Mouse (Mus musculus) c-Kit-positive CD71-positive TER-119-positive erythroid progenitor cells, embryonic 14.5 days (primary cell): ENCODE data around the gene Phldb2.

Experiments used
- DNase-seq: peaks from one replicate; pipeline ENCODE4 v3.0.0-alpha.2; 2013; ENCODE audit warnings: low spot score

Phldb2 gene

DNA sequence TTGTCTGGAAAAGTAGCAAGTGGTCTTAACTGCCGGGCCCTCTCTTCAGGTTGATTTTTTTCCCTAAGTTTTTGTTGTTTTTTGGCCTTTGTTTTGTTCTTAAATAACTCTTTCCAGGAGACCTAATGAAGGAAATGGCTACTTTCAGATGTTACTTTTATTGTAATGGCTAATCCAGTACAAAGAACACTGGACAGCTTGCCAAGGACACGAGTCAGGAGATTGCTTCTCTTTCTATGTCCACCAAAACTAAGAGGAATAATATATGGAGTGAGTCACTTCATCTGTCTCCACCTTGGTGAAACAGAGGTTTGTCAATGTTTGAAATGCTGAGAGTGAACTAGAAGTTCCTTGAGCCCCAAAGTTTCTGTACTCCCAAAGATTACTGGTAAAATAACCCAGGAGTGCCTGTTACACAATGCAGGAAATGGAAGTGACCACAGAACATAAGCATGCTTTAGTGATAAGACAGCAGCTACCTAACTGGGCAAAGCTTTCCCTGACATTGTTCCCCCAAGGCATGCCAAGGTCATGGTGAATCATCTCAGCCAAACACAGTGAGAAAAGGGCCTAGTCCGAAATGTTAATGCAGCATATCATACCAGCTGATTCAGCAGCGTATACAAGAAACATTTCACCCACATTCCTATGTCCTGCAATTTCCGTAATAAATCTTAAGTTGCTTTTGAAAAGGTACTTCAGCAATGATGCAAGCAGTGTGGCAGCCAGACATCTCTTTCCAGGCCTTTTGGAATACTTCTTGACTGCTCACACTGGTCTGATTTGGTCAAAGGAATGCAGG lies 115.7 kb downstream of the Phldb2 start:
- no peak for DNase-seq

DNA sequence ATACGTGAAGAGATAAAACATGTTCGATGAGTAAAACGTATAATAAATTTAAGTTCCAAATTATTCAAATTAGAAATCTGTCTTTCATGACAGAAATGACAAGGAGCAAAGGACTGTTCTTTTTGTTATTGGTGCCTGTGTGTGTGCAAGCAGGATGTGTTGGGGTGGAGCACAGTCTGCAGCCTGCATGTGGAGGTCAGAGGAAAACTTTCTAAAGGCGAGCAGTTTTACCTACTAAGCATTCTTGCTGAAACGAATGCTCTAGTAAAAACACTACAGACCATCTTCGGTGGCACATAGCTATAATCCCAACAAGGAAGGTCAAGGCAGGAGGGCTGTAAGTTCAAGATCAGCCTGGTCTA lies 120.7 kb downstream of the Phldb2 start:
- no peak for DNase-seq

DNA sequence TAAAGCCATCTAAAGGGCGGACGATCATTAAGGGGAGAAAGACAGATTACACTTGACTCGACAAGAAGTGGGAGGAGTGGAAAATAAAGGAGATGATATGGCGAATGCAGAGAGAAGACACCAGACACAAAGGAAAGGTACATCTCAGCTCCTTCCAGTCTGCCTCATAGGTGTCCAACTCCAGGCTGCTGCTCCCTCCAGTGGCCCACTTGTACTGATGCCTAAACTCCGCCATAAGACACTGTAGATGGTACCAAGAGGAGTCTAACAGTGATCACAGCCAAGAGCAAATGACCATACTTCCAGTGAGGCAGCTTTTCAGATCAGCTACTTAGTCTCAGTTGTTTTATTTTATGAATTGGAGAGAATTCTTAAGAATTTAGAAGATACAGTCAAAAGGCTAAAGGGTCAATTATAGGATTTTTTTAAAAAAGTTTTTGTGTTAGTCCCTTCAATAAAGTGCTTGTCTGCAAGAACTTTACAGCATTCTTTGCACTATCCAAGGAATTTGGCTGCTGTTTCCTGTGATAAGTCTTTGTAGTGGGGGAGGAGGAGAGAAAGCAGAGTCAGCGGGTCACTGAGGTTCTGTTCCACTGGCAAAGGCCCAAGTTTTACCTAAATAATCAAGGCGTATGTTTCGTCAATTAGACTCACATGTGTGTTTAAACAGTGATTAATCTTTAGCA lies 121.2 kb downstream of the Phldb2 start:
- DNase-seq, result no peak

DNA sequence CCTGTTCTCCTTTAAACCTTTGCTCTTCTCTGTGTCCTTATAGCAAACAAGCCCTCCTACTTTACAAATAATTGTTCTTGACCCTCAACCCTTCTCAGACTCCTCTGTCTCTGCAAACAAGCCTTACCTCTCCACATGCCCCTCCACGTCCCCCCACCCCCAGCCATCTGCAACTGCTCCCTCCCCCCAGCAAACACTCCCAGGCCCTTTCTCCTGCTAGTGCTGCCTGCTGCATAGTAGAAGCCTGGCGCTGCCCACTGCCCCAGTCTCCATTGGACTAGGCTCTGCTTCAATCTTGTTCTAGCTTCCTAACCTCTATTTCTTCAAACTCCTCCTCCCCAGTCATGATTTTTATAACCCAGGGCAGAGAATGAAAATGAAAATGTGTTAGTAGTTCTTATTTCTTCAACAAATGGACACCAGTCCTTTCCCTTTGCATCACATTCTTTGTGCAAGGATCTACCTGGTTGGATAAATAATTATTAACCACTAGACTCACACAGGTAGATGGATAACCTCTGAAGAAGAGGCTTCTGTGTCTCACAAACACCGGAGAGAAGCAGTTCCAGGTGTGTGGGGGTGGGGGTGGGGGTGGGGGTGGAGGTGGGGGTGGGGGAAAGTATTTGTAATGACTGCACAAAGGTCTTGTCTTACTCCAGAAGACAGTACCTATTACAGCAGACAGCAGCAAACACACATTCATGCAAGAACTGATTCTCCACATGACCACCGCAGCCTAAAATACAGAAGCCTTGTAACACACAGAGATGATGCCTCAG lies 122.1 kb downstream of the Phldb2 start:
- no peak for DNase-seq

DNA sequence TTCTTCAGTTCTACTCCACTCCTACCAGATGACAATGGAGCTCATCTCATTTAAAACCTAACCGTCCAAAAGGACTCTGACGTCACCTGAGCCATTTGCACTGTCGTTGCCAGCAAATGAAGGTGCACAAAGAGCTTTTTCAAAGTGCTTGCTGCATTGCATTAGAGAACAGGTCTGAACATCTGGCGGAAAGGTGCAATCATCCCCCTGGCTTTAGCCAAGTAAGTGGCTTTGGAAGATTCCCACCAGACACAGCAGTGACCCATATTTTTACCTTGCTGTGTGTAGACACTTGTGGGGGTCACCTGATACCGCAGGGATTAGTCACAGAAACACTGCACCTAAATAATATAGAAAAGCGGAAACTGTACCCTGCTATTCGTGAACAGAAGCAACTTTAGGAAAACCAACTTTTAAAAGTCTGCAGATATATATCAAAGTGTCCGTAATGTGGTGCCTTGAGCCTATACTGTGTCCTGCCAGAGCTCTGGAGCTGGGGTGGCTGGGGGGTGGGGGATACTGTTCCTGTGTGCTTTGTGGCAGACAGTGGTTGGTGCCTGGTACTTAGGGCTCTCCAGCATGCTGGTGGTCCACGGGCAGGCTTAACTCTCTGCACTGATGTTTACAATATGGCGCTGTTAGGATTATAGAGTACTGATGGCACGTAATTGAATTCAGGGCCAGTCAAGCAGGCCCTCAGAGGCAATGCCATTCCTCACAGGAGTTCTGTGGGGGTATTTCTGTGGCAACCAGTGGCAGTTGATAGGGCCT lies 123.1 kb downstream of the Phldb2 start:
- DNase-seq, result no peak

GRCm38 (mm10) chr16:45825309-45825708 lies 128.1 kb downstream of the Phldb2 start:
- no peak for DNase-seq

- no peak for DNase-seq
Measured at GRCm38 (mm10) chr16:45824025-45824424, 129.4 kb downstream of the Phldb2 start.

DNA sequence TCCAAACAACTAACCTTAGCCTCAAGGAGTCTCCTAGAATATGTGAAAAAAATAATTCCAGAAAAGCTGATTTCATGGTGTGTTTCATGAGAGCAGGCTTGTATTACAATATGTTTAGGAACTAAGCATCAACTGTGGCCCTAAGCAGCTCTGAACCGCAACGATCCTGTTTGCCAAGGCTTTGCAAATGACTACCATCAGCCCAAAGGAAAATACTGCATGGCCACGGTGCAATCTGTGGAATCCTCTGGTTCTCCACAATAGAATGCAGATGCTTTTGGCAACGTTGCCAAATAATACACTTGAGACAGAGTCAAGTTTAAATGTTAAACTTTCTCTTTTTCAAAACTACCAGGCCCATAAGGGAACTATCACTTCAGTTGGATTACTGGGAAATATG lies 133.5 kb downstream of the Phldb2 start:
- no peak for DNase-seq

DNA sequence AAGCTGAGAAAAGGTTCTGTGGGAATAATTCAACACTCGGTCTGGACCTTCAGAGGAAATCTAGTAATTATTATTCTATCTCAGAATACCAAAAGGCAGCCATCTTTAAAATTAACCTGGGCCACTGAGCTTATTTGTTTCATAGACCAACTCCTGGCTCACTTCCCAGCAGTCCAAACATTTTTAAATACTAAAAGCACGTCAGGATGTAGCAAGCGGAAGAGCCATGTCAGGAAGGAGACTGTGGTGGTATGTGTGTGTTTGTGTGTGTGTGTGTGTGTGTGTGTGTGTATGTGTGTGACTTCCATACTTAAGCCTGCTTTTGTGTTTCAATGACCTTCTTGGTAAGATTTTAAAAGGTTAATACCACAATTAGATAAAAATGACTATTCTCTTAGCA lies 135.6 kb downstream of the Phldb2 start:
- DNase-seq, result no peak

DNA sequence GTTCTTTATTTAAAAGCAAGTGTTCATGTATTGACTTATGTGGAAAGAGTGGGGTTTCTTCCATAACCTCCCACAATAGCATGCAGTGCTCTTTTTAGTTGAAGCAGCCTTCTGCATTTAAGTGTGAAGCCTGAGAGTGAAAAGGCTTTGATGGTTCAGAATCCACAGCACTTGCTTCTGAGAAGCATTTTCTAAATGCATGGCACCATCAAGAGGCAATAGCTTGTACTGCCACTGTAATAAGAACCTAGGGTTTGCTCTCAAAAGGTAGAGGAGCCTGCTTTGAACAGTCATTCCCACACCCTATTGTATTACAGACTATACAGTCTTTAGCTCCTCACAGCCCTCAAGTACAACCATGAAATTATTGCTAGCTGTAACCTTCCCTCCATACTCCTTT lies 136.7 kb downstream of the Phldb2 start:
- DNase-seq, result no peak

GRCm38 (mm10) chr16:45814611-45815010 lies 138.8 kb downstream of the Phldb2 start:
- no peak for DNase-seq

- DNase-seq, result no peak
Measured at GRCm38 (mm10) chr16:45811788-45812187, 141.6 kb downstream of the Phldb2 start.

DNA sequence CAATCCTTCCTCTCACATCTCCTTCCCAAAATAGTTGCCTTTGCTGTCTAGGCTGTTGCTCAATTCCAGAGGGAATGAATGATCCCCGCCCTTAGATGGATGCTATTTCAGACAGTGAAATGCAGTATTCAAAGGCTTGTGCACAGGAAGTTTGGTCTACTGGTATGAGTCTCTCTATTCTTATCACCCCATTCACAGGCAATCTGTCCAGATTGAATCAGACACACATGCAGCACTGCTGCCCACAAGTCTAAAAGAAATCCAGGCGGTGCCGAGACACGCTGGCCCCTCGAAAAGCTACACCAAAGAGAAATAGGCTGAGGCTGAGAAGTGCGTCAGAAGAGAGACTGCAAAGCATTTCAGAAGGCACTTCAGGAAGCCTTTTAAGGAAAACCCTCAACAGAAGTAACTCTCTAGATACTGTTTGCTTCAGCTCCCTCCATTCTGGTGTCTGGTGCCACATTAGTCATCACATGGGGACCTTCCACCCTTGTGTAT lies 142.5 kb downstream of the Phldb2 start:
- DNase-seq, result no peak

DNA sequence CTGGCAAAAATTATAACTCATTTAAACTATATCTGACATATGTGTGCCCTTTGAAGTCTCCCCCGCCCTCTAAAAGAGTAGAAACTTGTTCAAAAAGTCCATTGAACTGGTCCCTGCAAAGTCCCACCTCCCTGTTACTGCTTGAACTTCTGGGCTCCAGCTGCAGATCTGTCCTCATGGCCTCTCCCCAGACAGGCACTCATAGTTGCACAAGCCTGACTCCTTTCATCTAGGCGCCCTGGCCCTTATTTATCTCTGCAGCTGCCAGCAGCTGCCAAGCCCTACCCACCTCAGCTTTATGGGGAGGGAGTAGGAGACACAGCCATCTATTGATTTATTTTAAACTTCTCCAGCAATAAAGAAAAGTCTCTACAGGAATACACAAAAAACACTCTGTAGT lies 143.2 kb downstream of the Phldb2 start:
- DNase-seq, result no peak

DNA sequence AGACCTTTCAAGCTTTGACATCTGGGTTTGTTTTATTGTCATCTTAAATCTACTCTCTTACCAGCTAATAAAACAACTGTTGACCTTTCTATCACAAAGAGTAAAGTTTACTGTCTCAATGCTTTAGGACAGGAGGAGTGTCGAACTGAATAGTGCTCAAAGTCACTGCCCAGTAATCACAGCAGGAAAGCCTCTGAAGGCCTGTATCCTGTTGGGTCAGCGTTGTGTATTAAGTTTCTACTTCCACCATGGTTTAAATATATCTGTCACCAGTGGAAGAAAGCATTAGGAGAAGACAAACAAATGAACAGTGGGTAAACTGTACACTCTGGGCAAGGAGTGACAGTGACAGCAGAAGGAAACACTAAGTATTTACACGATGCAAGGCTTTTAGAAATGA lies 148.7 kb downstream of the Phldb2 start:
- DNase-seq, result no peak

GRCm38 (mm10) chr16:45800406-45800805 lies 153.0 kb downstream of the Phldb2 start:
- DNase-seq, result no peak

- no peak for DNase-seq
Measured at GRCm38 (mm10) chr16:45799150-45799549, 154.2 kb downstream of the Phldb2 start.

DNA sequence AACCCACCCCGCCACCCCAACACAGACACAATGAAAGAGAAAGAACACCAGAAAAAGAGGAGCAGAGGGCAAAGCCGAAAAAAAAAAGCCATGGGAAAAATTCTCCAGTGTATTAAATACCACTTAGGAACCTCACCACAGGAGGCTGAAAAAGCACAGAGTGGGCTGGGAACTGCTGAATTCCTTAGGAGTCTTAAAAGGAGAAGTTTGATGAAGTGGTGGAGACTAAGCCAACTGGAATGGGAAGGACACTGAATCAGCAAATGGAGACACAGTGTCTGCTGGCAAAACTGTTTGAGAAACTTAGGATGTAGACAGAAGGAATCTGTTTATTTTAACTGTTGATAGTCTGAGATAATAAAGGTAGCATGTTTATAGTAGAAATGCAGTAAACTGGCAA lies 154.8 kb downstream of the Phldb2 start:
- no peak for DNase-seq

- no peak for DNase-seq
Measured at GRCm38 (mm10) chr16:45796815-45797214, 156.6 kb downstream of the Phldb2 start.

DNA sequence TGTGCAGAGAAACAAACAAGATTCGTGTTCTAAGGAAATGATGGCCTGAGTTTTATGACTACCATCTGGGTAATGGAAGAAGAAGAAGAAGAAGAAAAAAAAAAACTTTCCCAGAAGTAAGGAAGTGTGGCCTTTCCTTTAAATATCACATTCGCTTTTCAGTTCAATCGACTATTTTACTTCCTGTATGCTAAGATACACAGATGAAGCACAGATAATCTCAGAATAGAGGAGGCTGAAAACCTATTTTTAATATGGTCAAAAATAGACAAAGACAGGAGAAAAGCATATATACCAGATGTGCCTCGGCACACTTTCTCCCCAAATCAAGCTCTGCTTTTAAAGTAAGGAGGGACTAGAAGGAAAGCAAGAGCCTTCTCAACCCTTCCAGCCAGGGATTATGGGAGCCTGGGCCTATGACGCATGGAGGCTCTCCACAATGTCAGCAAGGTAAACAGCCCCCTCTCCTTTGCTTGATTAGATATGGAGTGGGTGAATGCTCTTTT lies 158.2 kb downstream of the Phldb2 start:
- DNase-seq, result no peak

GRCm38 (mm10) chr16:45792781-45793180 lies 160.6 kb downstream of the Phldb2 start:
- no peak for DNase-seq

DNA sequence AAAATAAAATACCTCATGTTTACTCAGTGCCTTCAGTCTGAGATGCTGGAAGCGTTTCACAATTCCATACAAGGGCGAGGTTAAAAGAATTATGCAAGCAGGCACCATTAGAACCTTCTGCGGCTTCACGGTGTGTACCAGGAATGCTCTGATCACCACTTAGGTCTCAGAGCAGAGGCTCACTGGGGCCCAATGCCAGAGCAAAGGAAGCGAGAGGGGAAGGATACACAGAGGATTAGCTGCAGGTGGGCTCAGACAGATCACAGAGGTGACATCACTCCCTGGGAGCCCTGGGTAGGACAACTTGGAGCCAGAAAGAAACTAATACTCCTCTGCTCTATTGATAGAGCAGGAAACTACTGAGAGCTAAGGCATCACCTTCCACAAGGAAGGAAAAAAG lies 162.1 kb downstream of the Phldb2 start:
- DNase-seq, result no peak
